Mouse (Mus musculus) lung, embryonic 14.5 days (tissue): ENCODE results near the gene Ly9. TPM values are rescaled to one million over a fixed set of nuclear protein-coding genes. Genes with fewer than 3 reads are reported as not detected.

Source experiments
- ATAC-seq: fragments of 200-750 bp; cut with Nextera tagmentation; 2 replicates; pipeline ENCODE4 v1.8.0; 2017; ENCODE audit warnings: mild to moderate bottlenecking, moderate TSS enrichment, moderate library complexity; ENCODE audit not compliant: insufficient read depth
- DNase-seq: peaks from one replicate; pipeline ENCODE4 v3.0.0-alpha.2; 2015
- H3K27ac ChIP-seq: fragments of 300-500 bp; sonication (generic); 2 replicates; pipeline ENCODE4 v1.5.1; 2014; ENCODE audit warnings: low read depth, mild to moderate bottlenecking, moderate library complexity
- H3K27me3 ChIP-seq: fragments of 300-500 bp; sonication (generic); 2 replicates; pipeline ENCODE4 v1.6.1; 2014; ENCODE audit warnings: low read length, control low read depth; ENCODE audit not compliant: insufficient read depth
- H3K36me3 ChIP-seq: fragments of 300-500 bp; sonication (generic); 2 replicates; pipeline ENCODE4 v1.6.1; 2014; ENCODE audit warnings: control low read depth; ENCODE audit not compliant: insufficient read depth
- H3K4me1 ChIP-seq: fragments of 300-500 bp; sonication (generic); 2 replicates; pipeline ENCODE4 v1.6.1; 2014; ENCODE audit warnings: antibody characterized with exemption, control low read depth; ENCODE audit not compliant: insufficient read depth
- H3K4me2 ChIP-seq: fragments of 300-500 bp; sonication (generic); 2 replicates; pipeline ENCODE4 v1.6.1; 2014; ENCODE audit warnings: mild to moderate bottlenecking
- H3K4me3 ChIP-seq: fragments of 300-500 bp; sonication (generic); 2 replicates; pipeline ENCODE4 v1.5.1; 2014; ENCODE audit warnings: low read depth, low read length
- H3K9ac ChIP-seq: fragments of 300-500 bp; sonication (generic); 2 replicates; pipeline ENCODE4 v1.6.1; 2014
- H3K9me3 ChIP-seq: fragments of 300-500 bp; sonication (generic); 2 replicates; pipeline ENCODE4 v1.6.1; 2016; ENCODE audit warnings: low read depth, low read length, control low read depth
- CTCF ChIP-seq: IDR thresholded peaks from 2 replicates; pipeline ENCODE4 v1.5.1; 2016; ENCODE audit warnings: antibody characterized with exemption, low read depth
- WGBS: fragments of 180-500 bp; shearing (Covaris S2); extraction: QIAGEN DNeasy Blood & Tissue Kit; methylation state at CpG from one replicate; pipeline ENCODE4 v1.1.7; 2014; 5-methylcytosine and 5-hydroxymethylcytosine counted together
- polyA plus RNA-seq: library from polyadenylated mRNA; unstranded; fragments of >200 nt; fragmentation: Nextera tagmentation; extraction: Ambion mirVana; gene quantifications from 2 replicates; pipeline ENCODE4 v1.2.1, GENCODE M21; 2014

Ly9 gene
- polyA plus RNA-seq, 1 experiment from 2014 or later = 0.14 TPM

- no peaks in the 10 kb centered on the region for H3K27me3 ChIP-seq
- no peak for ATAC-seq
- no peak overlapping the region for H3K9ac ChIP-seq
- H3K36me3 ChIP-seq = no peaks in the 10 kb centered on the region
- WGBS = 61% methylated on average over 2 of the region's 2 CpGs
- no peaks in the 10 kb centered on the region for H3K4me1 ChIP-seq
- no peak overlapping the region for H3K4me2 ChIP-seq
- H3K27ac ChIP-seq = no peak overlapping the region
- H3K9me3 ChIP-seq = no peaks in the 10 kb centered on the region
- DNase-seq = no peak
- no peak for TF ChIP-seq CTCF
- H3K4me3 ChIP-seq = no peak overlapping the region
These were observed 22.6 kb downstream of the Ly9 start for GRCm38 (mm10) chr1:171584584-171584983.

DNA sequence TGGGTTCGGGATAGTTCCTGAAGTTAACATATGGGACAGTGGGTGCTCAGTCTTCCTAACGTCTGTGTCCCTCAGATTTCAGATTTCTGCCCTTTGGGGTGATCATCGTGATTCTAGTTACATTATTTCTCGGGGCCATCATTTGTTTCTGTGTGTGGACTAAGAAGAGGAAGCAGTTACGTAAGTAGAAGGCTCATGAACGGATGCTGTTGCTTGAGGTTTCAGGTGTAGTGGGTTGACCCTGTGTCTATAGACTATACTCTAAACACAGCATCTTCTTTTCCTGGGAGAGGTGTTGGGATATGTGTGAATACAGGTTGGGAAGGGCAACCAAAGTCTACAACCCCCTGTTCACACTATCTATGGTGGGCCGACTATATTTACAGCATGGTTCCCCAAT lies 30.0 kb downstream of the Ly9 start:
- DNase-seq (no peak), ATAC-seq (no peak)
- H3K9ac ChIP-seq = no peak overlapping the region
- H3K27ac ChIP-seq = no peak overlapping the region
- WGBS = 79% methylated on average over 7 of the region's 7 CpGs
- H3K9me3 ChIP-seq = no peaks in the 10 kb centered on the region
- no peak overlapping the region for H3K4me2 ChIP-seq
- no peaks in the 10 kb centered on the region for H3K27me3 ChIP-seq
- no peak overlapping the region for H3K4me3 ChIP-seq
- TF ChIP-seq CTCF = no peak
- no peaks in the 10 kb centered on the region for H3K4me1 ChIP-seq
- H3K36me3 ChIP-seq = no peaks in the 10 kb centered on the region

- Histone ChIP-seq H3K27ac (no peak overlapping the region), H3K9me3 (no peaks in the 10 kb centered on the region), H3K27me3 (no peaks in the 10 kb centered on the region), H3K36me3 (no peaks in the 10 kb centered on the region), H3K9ac (no peak overlapping the region), H3K4me2 (no peak overlapping the region), H3K4me3 (no peak overlapping the region), H3K4me1 (no peaks in the 10 kb centered on the region)
- DNase-seq (no peak), ATAC-seq (no peak)
- no peak for TF ChIP-seq CTCF
- 55% methylated on average over 2 of the region's 2 CpGs for WGBS
These were observed 38.8 kb downstream of the Ly9 start for GRCm38 (mm10) chr1:171568436-171568835.

GRCm38 (mm10) chr1:171566777-171567176 lies 40.4 kb downstream of the Ly9 start:
- DNase-seq (peak; percentile 87), ATAC-seq (0 out of 2 replicates have a peak, but pooled peaks have one; percentile 48)
- 19% methylated on average over 8 of the region's 8 CpGs for WGBS

DNA sequence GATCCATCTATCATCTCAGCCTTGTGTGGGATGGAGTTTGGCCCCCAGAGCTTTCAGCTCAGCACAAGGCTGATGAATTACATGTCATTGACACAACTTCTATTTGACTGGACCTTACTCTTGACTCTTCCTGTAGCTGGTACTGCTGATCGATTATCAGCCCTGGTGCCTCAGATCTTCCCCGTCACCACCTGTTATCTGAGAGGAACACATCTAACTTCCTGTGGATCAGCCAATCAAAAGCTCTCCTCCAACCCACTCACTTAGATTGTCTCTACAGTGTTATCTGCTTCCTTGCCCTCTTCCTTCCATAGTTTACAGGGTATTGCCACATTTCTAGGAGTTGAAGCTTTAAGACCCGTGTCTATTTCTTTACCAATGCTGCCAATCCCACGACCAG lies 41.3 kb downstream of the Ly9 start:
- no peak overlapping the region for H3K4me3 ChIP-seq
- no peaks in the 10 kb centered on the region for H3K36me3 ChIP-seq
- no peaks in the 10 kb centered on the region for H3K4me1 ChIP-seq
- no peak for TF ChIP-seq CTCF
- no peaks in the 10 kb centered on the region for H3K27me3 ChIP-seq
- no peak for DNase-seq
- no peak overlapping the region for H3K4me2 ChIP-seq
- no peak overlapping the region for H3K9ac ChIP-seq
- H3K9me3 ChIP-seq = no peaks in the 10 kb centered on the region
- H3K27ac ChIP-seq = no peak overlapping the region
- WGBS = 41% methylated on average over 4 of the region's 4 CpGs
- no peak for ATAC-seq

More at GRCm38 (mm10) chr1:171566777-171567176, 40.4 kb downstream of the Ly9 start:
- H3K4me3 ChIP-seq = no peak overlapping the region
- H3K27me3 ChIP-seq = no peaks in the 10 kb centered on the region
- H3K9me3 ChIP-seq = no peaks in the 10 kb centered on the region
- H3K9ac ChIP-seq = no peak overlapping the region
- H3K27ac ChIP-seq = no peak overlapping the region
- no peaks in the 10 kb centered on the region for H3K4me1 ChIP-seq
- H3K36me3 ChIP-seq = no peaks in the 10 kb centered on the region
- TF ChIP-seq CTCF = peak; percentile 73
- no peak overlapping the region for H3K4me2 ChIP-seq

- DNase-seq (peak; percentile 68), ATAC-seq (peak; percentile 55; the same call in 1 of the 2 replicates)
- H3K36me3 ChIP-seq = no peaks in the 10 kb centered on the region
- H3K27me3 ChIP-seq = no peaks in the 10 kb centered on the region
- H3K4me2 ChIP-seq = no peak overlapping the region
- no peak overlapping the region for H3K27ac ChIP-seq
- H3K4me1 ChIP-seq = no peaks in the 10 kb centered on the region
- H3K4me3 ChIP-seq = no peak overlapping the region
- no peak overlapping the region for H3K9ac ChIP-seq
- H3K9me3 ChIP-seq = no peaks in the 10 kb centered on the region
- TF ChIP-seq CTCF = peak; percentile 70
- WGBS = 57% methylated on average over 3 of the region's 3 CpGs
These were observed 43.0 kb downstream of the Ly9 start for GRCm38 (mm10) chr1:171564247-171564646.

- no peak for ATAC-seq
- H3K9me3 ChIP-seq = no peaks in the 10 kb centered on the region
- no peak overlapping the region for H3K9ac ChIP-seq
- no peak overlapping the region for H3K4me3 ChIP-seq
- no peaks in the 10 kb centered on the region for H3K36me3 ChIP-seq
- H3K27ac ChIP-seq = no peak overlapping the region
- no peaks in the 10 kb centered on the region for H3K27me3 ChIP-seq
- no peak overlapping the region for H3K4me2 ChIP-seq
- TF ChIP-seq CTCF = no peak
- H3K4me1 ChIP-seq = no peaks in the 10 kb centered on the region
- DNase-seq = no peak
- WGBS = 77% methylated on average over 2 of the region's 2 CpGs
These were observed 44.2 kb downstream of the Ly9 start for GRCm38 (mm10) chr1:171563042-171563441.
